Mouse (Mus musculus) forebrain, embryonic 16.5 days (tissue): ENCODE measurements around the gene Dnmt1. TPM values are rescaled to one million over a fixed set of nuclear protein-coding genes. Genes with fewer than 3 reads are reported as not detected.

Source experiments
- ATAC-seq: fragments of 200-750 bp; cut with Nextera tagmentation; 2 replicates; pipeline ENCODE4 v1.8.0; 2017; ENCODE audit warnings: mild to moderate bottlenecking, moderate library complexity
- H3K27ac ChIP-seq: fragments of 300-500 bp; sonication (generic); 2 replicates; pipeline ENCODE4 v1.5.1; 2014; ENCODE audit warnings: low read length, control low read depth
- H3K27me3 ChIP-seq: fragments of 300-500 bp; sonication (generic); replicated peaks from 2 replicates; pipeline ENCODE4 v1.6.1; 2014; ENCODE audit warnings: low read length; ENCODE audit not compliant: control insufficient read depth, insufficient read depth
- H3K36me3 ChIP-seq: fragments of 300-500 bp; sonication (generic); 2 replicates; pipeline ENCODE4 v1.6.1; 2014; ENCODE audit not compliant: control insufficient read depth, insufficient read depth
- H3K4me1 ChIP-seq: fragments of 300-500 bp; sonication (generic); replicated peaks from 2 replicates; pipeline ENCODE4 v1.6.1; 2014; ENCODE audit warnings: low read length; ENCODE audit not compliant: control insufficient read depth, insufficient read depth
- H3K4me2 ChIP-seq: fragments of 300-500 bp; sonication (generic); 2 replicates; pipeline ENCODE4 v1.6.1; 2014; ENCODE audit warnings: mild to moderate bottlenecking, low read length, control low read depth
- H3K4me3 ChIP-seq: fragments of 300-500 bp; sonication (generic); replicated peaks from 2 replicates; pipeline ENCODE4 v1.5.1; 2014; ENCODE audit warnings: mild to moderate bottlenecking, low read length, control low read depth
- H3K9ac ChIP-seq: fragments of 300-500 bp; sonication (generic); replicated peaks from 2 replicates; pipeline ENCODE4 v1.6.1; 2014; ENCODE audit warnings: low read depth, low read length, control low read depth
- H3K9me3 ChIP-seq: fragments of 300-500 bp; sonication (generic); 2 replicates; pipeline ENCODE4 v1.6.1; 2016; ENCODE audit warnings: low read length; ENCODE audit not compliant: control insufficient read depth
- WGBS: fragments of 180-500 bp; shearing (Covaris S2); extraction: QIAGEN DNeasy Blood & Tissue Kit; methylation state at CpG from one replicate; pipeline ENCODE4 v1.1.7; 2014; 5-methylcytosine and 5-hydroxymethylcytosine counted together
- polyA plus RNA-seq: library from polyadenylated mRNA; unstranded; fragments of >200 nt; fragmentation: Nextera tagmentation; extraction: Ambion mirVana; gene quantifications from 2 replicates; pipeline ENCODE4 v1.2.1, GENCODE M21; 2015

Gene Dnmt1
- polyA plus RNA-seq, 1 experiment from 2014 or later, result 85.3 TPM

DNA sequence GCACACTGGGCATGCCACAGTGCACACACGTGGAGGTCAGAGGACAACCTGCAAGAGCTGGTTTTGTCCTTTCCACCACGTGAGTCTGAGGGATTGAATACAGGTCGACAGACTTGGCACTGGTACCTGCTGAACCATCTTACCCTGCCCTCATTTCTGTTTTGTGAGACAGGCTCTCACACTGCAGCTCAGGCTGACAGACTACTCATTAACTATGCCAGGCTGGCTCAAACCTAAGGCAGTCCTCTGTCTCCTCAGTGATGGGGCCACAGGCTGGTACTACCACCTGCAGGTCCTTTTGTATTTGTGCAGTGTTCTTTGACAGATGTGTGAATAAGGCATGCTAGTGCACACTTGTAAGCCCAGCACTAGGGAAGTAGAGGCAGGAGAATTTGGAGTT, 35.4 kb upstream of the Dnmt1 start:
- H3K27ac ChIP-seq, result no peak overlapping the region
- H3K36me3 ChIP-seq, result no peaks in the 10 kb centered on the region
- ATAC-seq, result no peak
- H3K4me3 ChIP-seq, result no peak overlapping the region
- 49% methylated on average over 3 of the region's 3 CpGs for WGBS
- no peaks in the 10 kb centered on the region for H3K27me3 ChIP-seq
- 0 out of 2 replicates have a peak, but pooled peaks cover 3% of the 10 kb centered on the region for H3K4me1 ChIP-seq
- H3K9ac ChIP-seq, result no peak overlapping the region
- H3K9me3 ChIP-seq, result no peaks in the 10 kb centered on the region
- no peak overlapping the region for H3K4me2 ChIP-seq

DNA sequence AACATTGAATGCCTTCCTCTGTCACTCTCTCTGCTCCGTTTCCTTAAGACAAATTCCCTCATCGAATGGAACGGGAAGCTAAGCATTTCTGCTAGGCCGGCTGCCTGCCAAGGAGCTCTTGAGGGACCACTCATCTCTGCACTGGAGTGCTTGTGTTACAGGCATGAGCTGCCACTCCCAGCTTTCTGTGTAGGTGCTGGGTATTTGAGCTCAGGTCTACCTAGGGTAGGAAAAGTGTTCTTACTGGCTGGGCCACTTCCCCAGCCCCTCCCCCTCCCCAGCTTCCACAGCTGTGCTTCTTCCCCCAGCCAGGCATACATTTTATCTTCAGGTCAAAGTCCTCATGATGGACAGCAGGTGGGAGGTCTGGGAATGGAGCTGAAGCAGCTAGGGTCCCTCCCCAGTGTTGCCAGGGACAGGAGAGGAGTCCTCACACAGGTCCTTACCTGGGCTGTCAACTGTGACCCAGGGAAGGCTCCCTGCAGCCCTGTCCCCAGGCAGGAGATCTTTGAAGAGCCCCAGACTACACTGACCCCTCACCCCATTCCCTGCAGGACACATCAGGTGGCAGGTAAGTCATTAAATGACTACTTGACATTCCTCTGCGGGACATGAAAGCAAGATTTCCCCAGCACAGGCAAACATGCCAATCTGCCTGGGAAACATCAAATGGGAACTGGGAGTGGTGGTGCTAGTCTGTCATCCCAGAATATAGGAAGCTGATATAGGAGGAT, 33.6 kb upstream of the Dnmt1 start:
- H3K4me3 ChIP-seq, result no peak overlapping the region
- H3K36me3 ChIP-seq, result no peaks in the 10 kb centered on the region
- no peaks in the 10 kb centered on the region for H3K27me3 ChIP-seq
- no peak overlapping the region for H3K9ac ChIP-seq
- H3K4me2 ChIP-seq, result no peak overlapping the region
- 0 out of 2 replicates have a peak, but pooled peaks cover 3% of the 10 kb centered on the region for H3K4me1 ChIP-seq
- H3K27ac ChIP-seq, result no peak overlapping the region
- no peaks in the 10 kb centered on the region for H3K9me3 ChIP-seq
- ATAC-seq, result no peak
- 51% methylated on average over 5 of the region's 5 CpGs for WGBS

- WGBS, result 94% methylated on average over 4 of the region's 4 CpGs
These were observed 31.9 kb upstream of the Dnmt1 start for GRCm38 (mm10) chr9:20991587-20991986.

GRCm38 (mm10) chr9:20990861-20991260, 31.2 kb upstream of the Dnmt1 start:
- no peak for ATAC-seq
- Histone ChIP-seq H3K36me3 (no peaks in the 10 kb centered on the region), H3K4me2 (no peak overlapping the region), H3K9ac (no peak overlapping the region), H3K27ac (no peak overlapping the region), H3K9me3 (no peaks in the 10 kb centered on the region), H3K4me3 (no peak overlapping the region), H3K27me3 (no peaks in the 10 kb centered on the region), H3K4me1 (0 out of 2 replicates have a peak, but pooled peaks cover 3% of the 10 kb centered on the region)
- 1% methylated on average over 10 of the region's 10 CpGs for WGBS

More at GRCm38 (mm10) chr9:20991587-20991986, 31.9 kb upstream of the Dnmt1 start:
- H3K9me3 ChIP-seq, result no peaks in the 10 kb centered on the region
- H3K4me1 ChIP-seq, result 0 out of 2 replicates have a peak, but pooled peaks cover 3% of the 10 kb centered on the region
- no peak for ATAC-seq
- H3K36me3 ChIP-seq, result no peaks in the 10 kb centered on the region
- no peaks in the 10 kb centered on the region for H3K27me3 ChIP-seq
- no peak overlapping the region for H3K9ac ChIP-seq
- no peak overlapping the region for H3K27ac ChIP-seq
- no peak overlapping the region for H3K4me3 ChIP-seq
- H3K4me2 ChIP-seq, result no peak overlapping the region

- Histone ChIP-seq H3K4me3 (no peak overlapping the region), H3K9ac (no peak overlapping the region), H3K4me1 (0 out of 2 replicates have a peak, but pooled peaks cover 3% of the 10 kb centered on the region), H3K4me2 (no peak overlapping the region), H3K27ac (no peak overlapping the region), H3K36me3 (no peaks in the 10 kb centered on the region), H3K9me3 (no peaks in the 10 kb centered on the region), H3K27me3 (no peaks in the 10 kb centered on the region)
- 27% methylated on average over 7 of the region's 7 CpGs for WGBS
- no peak for ATAC-seq
These were observed 28.3 kb upstream of the Dnmt1 start for GRCm38 (mm10) chr9:20987953-20988352.

GRCm38 (mm10) chr9:20986952-20987686, 27.4 kb upstream of the Dnmt1 start:
- H3K9me3 ChIP-seq, result no peaks in the 10 kb centered on the region

GRCm38 (mm10) chr9:20983169-20983568, 23.5 kb upstream of the Dnmt1 start:
- H3K9me3 ChIP-seq, result no peaks in the 10 kb centered on the region
- H3K4me3 ChIP-seq, result no peak overlapping the region
- H3K4me2 ChIP-seq, result no peak overlapping the region
- 80% methylated on average over 5 of the region's 5 CpGs for WGBS
- no peak for ATAC-seq
- no peak overlapping the region for H3K27ac ChIP-seq
- H3K4me1 ChIP-seq, result no peaks in the 10 kb centered on the region
- H3K27me3 ChIP-seq, result 0 out of 2 replicates have a peak, but pooled peaks cover 3% of the 10 kb centered on the region
- no peak overlapping the region for H3K9ac ChIP-seq
- no peaks in the 10 kb centered on the region for H3K36me3 ChIP-seq

More at GRCm38 (mm10) chr9:20986952-20987686, 27.4 kb upstream of the Dnmt1 start:
- Histone ChIP-seq H3K4me1 (0 out of 2 replicates have a peak, but pooled peaks cover 3% of the 10 kb centered on the region), H3K27me3 (no peaks in the 10 kb centered on the region), H3K36me3 (no peaks in the 10 kb centered on the region), H3K9ac (no peak overlapping the region), H3K4me2 (no peak overlapping the region), H3K4me3 (no peak overlapping the region), H3K27ac (no peak overlapping the region)
- WGBS, result 63% methylated on average over 15 of the region's 15 CpGs
- no peak for ATAC-seq

DNA sequence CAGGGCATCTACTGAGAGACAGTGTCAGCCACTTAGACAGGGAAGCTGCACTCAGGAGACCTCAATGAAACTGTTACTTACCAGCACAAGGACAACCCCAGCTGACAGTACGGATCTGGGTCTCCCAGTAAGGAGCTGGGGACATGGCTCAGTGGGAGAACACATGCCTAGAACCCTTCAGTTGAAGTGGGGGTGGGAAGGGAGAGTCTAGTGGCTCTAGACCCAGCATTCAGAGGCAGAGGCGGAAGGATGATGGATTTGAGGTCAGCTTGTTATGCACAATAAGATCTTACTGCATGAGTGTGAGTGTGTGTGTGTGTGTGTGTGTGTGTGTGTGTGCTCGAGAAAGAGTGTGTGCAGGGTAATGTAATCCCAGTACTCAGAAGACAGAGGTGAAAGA, 22.5 kb upstream of the Dnmt1 start:
- Histone ChIP-seq H3K27me3 (0 out of 2 replicates have a peak, but pooled peaks cover 3% of the 10 kb centered on the region), H3K9ac (no peak overlapping the region), H3K27ac (no peak overlapping the region), H3K4me2 (no peak overlapping the region), H3K36me3 (no peaks in the 10 kb centered on the region), H3K4me1 (no peaks in the 10 kb centered on the region), H3K4me3 (no peak overlapping the region), H3K9me3 (no peaks in the 10 kb centered on the region)
- ATAC-seq, result no peak
- WGBS, result 58% methylated on average over 3 of the region's 3 CpGs

DNA sequence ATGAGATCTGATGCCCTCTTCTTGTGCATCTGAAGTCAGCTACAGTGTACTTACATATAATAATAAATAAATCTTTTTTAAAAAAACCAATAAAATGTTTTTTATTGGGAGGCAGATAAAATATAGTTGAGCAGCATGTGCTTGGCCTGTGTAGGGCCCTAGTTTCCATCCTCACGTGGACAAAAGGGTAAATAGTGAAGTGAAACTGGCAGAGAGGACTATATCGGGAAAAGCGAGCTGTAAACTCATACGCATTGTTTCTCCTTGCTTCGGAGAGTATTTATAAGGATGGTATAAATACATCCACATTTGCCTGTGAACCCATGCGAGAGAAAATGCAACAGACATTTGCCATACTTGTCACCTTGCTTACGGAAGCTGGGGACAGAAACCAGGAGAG, 20.1 kb upstream of the Dnmt1 start:
- ATAC-seq, result no peak
- Histone ChIP-seq H3K27ac (no peak overlapping the region), H3K27me3 (0 out of 2 replicates have a peak, but pooled peaks cover 3% of the 10 kb centered on the region), H3K4me3 (no peak overlapping the region), H3K4me2 (no peak overlapping the region), H3K36me3 (no peaks in the 10 kb centered on the region), H3K4me1 (peaks cover 12% of the 10 kb centered on the region), H3K9ac (no peak overlapping the region), H3K9me3 (no peaks in the 10 kb centered on the region)
- WGBS, result 88% methylated on average over 7 of the region's 7 CpGs
